Mouse (Mus musculus) olfactory bulb, adult 2 months (tissue): ENCODE measurements at regions not wholly inside any gene's neighbourhood (a gene's known extent, or its start where the extent isn't known, plus 50 kb on each side); places are given as distances from the start of the nearest gene placed in this dataset.

ENCODE experiments used
- H3K27ac ChIP-seq: fragments of 200-500 bp; 2 replicates; pipeline ENCODE4 v1.5.1; 2012; ENCODE audit warnings: low read depth, low read length; ENCODE audit not compliant: insufficient read depth
- H3K4me1 ChIP-seq: fragments of 200-500 bp; 2 replicates; pipeline ENCODE4 v1.6.1; 2012; ENCODE audit warnings: low read length; ENCODE audit not compliant: control insufficient read depth, insufficient read depth
- H3K4me3 ChIP-seq: fragments of 200-500 bp; 2 replicates; pipeline ENCODE4 v1.5.1; 2012; ENCODE audit warnings: mild to moderate bottlenecking, low read depth, low read length, moderate library complexity; ENCODE audit not compliant: insufficient read depth
- CTCF ChIP-seq: fragments of 200-500 bp; IDR thresholded peaks from 2 replicates; pipeline ENCODE4 v1.5.1; 2012; ENCODE audit warnings: low read depth, mild to moderate bottlenecking, low read length, moderate library complexity; ENCODE audit not compliant: insufficient read depth
- POLR2A ChIP-seq: fragments of 200-500 bp; IDR thresholded peaks from 2 replicates; pipeline ENCODE4 v1.6.1; 2012; ENCODE audit warnings: mild to moderate bottlenecking, low read depth, low read length, moderate library complexity; ENCODE audit not compliant: insufficient read depth
- whole genome bisulfite sequencing: fragments of 180-500 bp; shearing (Covaris S2); methylation state at CpG from one replicate; pipeline ENCODE4 v1.1.7; 2018; 5-methylcytosine and 5-hydroxymethylcytosine counted together

- H3K4me3 ChIP-seq = no peak overlapping the region
- TF ChIP-seq CTCF (no peak), POLR2A (no peak)
- no peaks in the 10 kb centered on the region for H3K4me1 ChIP-seq
- no peak overlapping the region for H3K27ac ChIP-seq
- 86% methylated on average over 7 of the region's 7 CpGs for WGBS
These were observed 99.6 kb upstream of the Fam241a start for GRCm38 (mm10) chr3:127995678-127996077.

GRCm38 (mm10) chr3:127987583-127987982 is 91.5 kb upstream of the Fam241a start:
- no peak overlapping the region for H3K4me3 ChIP-seq
- no peak overlapping the region for H3K27ac ChIP-seq
- no peak for TF ChIP-seq POLR2A
- no peak for TF ChIP-seq CTCF
- H3K4me1 ChIP-seq = no peaks in the 10 kb centered on the region
- WGBS = 71% methylated on average over 6 of the region's 6 CpGs

GRCm38 (mm10) chr3:127985165-127985564 is 89.0 kb upstream of the Fam241a start:
- Histone ChIP-seq H3K4me1 (no peaks in the 10 kb centered on the region), H3K27ac (no peak overlapping the region), H3K4me3 (no peak overlapping the region)
- TF ChIP-seq POLR2A (no peak), CTCF (no peak)
- 93% methylated on average over 3 of the region's 3 CpGs for WGBS

- TF ChIP-seq CTCF (no peak), POLR2A (no peak)
- Histone ChIP-seq H3K4me1 (no peaks in the 10 kb centered on the region), H3K4me3 (no peak overlapping the region), H3K27ac (no peak overlapping the region)
- 82% methylated on average over 6 of the region's 6 CpGs for WGBS
These were observed 81.1 kb upstream of the Fam241a start for GRCm38 (mm10) chr3:127977240-127977639.

GRCm38 (mm10) chr3:127970891-127971290 is 74.8 kb upstream of the Fam241a start:
- WGBS = 9% methylated on average over 5 of the region's 5 CpGs
- 0 out of 2 replicates have a peak, but pooled peaks have one; percentile 28 for TF ChIP-seq CTCF
- no peak for TF ChIP-seq POLR2A
- H3K4me3 ChIP-seq = no peak overlapping the region
- no peaks in the 10 kb centered on the region for H3K4me1 ChIP-seq
- no peak overlapping the region for H3K27ac ChIP-seq

- WGBS = 82% methylated on average over 10 of the region's 10 CpGs
- no peak overlapping the region for H3K4me3 ChIP-seq
- no peaks in the 10 kb centered on the region for H3K4me1 ChIP-seq
- TF ChIP-seq CTCF = no peak
- TF ChIP-seq POLR2A = no peak
- H3K27ac ChIP-seq = no peak overlapping the region
These were observed 71.0 kb upstream of the Fam241a start for GRCm38 (mm10) chr3:127967170-127967569.

- no peak for TF ChIP-seq POLR2A
- TF ChIP-seq CTCF = no peak
- Histone ChIP-seq H3K27ac (no peak overlapping the region), H3K4me1 (no peaks in the 10 kb centered on the region), H3K4me3 (no peak overlapping the region)
- WGBS = 73% methylated on average over 4 of the region's 4 CpGs
These were observed 70.1 kb upstream of the Fam241a start for GRCm38 (mm10) chr3:127966214-127966613.

GRCm38 (mm10) chr3:127958919-127959684 is 63.0 kb upstream of the Fam241a start:
- no peak overlapping the region for H3K27ac ChIP-seq
- TF ChIP-seq POLR2A (no peak), CTCF (no peak)
- 11% methylated on average over 13 of the region's 13 CpGs for WGBS
- H3K4me1 ChIP-seq = no peaks in the 10 kb centered on the region
- H3K4me3 ChIP-seq = no peak overlapping the region

GRCm38 (mm10) chr3:127954856-127955255 is 58.7 kb upstream of the Fam241a start:
- 57% methylated on average over 4 of the region's 4 CpGs for WGBS
- Histone ChIP-seq H3K4me1 (no peaks in the 10 kb centered on the region), H3K27ac (no peak overlapping the region), H3K4me3 (no peak overlapping the region)
- no peak for TF ChIP-seq CTCF
- TF ChIP-seq POLR2A = no peak
